Mouse (Mus musculus): ENCODE measurements around the gene Smug1. TPM values are rescaled to one million over a fixed set of nuclear protein-coding genes. Genes with fewer than 3 reads are reported as not detected.

Gene Smug1
- polyA plus RNA-seq, 1 experiment from 2014 or later = 19.5 TPM

GRCm38 (mm10) chr15:103180406-103180805 lies 13.5 kb upstream of the Smug1 start:
- Histone ChIP-seq H3K27me3 (ENCODE audit: control insufficient read depth, insufficient read depth, low read length) (peaks cover 3% of the 10 kb centered on the region; the same call in 1 of the 2 replicates), H3K4me1 (ENCODE audit: control insufficient read depth, insufficient read depth, low read length) (peaks cover 49% of the 10 kb centered on the region)

GRCm38 (mm10) chr15:103178767-103179166 lies 11.9 kb upstream of the Smug1 start:
- H3K4me1 ChIP-seq (ENCODE audit: control insufficient read depth, insufficient read depth, low read length) = peaks cover 48% of the 10 kb centered on the region
- H3K27ac ChIP-seq (ENCODE audit: low read depth, low read length) = no peak overlapping the region

More at GRCm38 (mm10) chr15:103180406-103180805, 13.5 kb upstream of the Smug1 start:
- Histone ChIP-seq H3K27ac (ENCODE audit: low read depth, low read length) (no peak overlapping the region), H3K9ac (ENCODE audit: low read depth, low read length) (no peak overlapping the region), H3K4me2 (replicated peaks; ENCODE audit: low read depth, low read length) (no peak overlapping the region), H3K4me3 (ENCODE audit: low read length) (no peak overlapping the region), H3K36me3 (ENCODE audit: control insufficient read depth, insufficient read depth, low read length) (no peaks in the 10 kb centered on the region), H3K9me3 (ENCODE audit: control insufficient read depth, low read length) (no peaks in the 10 kb centered on the region)
- no peak for ATAC-seq (ENCODE audit: low FRiP score, low TSS enrichment)

GRCm38 (mm10) chr15:103178137-103178536 lies 11.2 kb upstream of the Smug1 start:
- peaks cover 12% of the 10 kb centered on the region; the same call in 1 of the 2 replicates for H3K27me3 ChIP-seq (ENCODE audit: control insufficient read depth, insufficient read depth, low read length)
- H3K4me1 ChIP-seq (ENCODE audit: control insufficient read depth, insufficient read depth, low read length) = peaks cover 42% of the 10 kb centered on the region
- H3K36me3 ChIP-seq (ENCODE audit: control insufficient read depth, insufficient read depth, low read length) = no peaks in the 10 kb centered on the region
- H3K4me2 ChIP-seq (replicated peaks; ENCODE audit: low read depth, low read length) = peak overlapping the region; percentile 36; the same call in 1 of the 2 replicates
- WGBS = 8% methylated on average over 12 of the region's 12 CpGs
- H3K27ac ChIP-seq (ENCODE audit: low read depth, low read length) = peak overlapping the region; percentile 69; the same call in 1 of the 2 replicates
- no peaks in the 10 kb centered on the region for H3K9me3 ChIP-seq (ENCODE audit: control insufficient read depth, low read length)
- H3K9ac ChIP-seq (ENCODE audit: low read depth, low read length) = peak overlapping the region; percentile 31; the same call in 1 of the 2 replicates
- H3K4me3 ChIP-seq (ENCODE audit: low read length) = no peak overlapping the region
- ATAC-seq (ENCODE audit: low FRiP score, low TSS enrichment) = no peak

More at GRCm38 (mm10) chr15:103178767-103179166, 11.9 kb upstream of the Smug1 start:
- no peaks in the 10 kb centered on the region for H3K36me3 ChIP-seq (ENCODE audit: control insufficient read depth, insufficient read depth, low read length)
- no peak overlapping the region for H3K4me2 ChIP-seq (replicated peaks; ENCODE audit: low read depth, low read length)
- peaks cover 9% of the 10 kb centered on the region; the same call in 1 of the 2 replicates for H3K27me3 ChIP-seq (ENCODE audit: control insufficient read depth, insufficient read depth, low read length)
- H3K4me3 ChIP-seq (ENCODE audit: low read length) = no peak overlapping the region
- no peak for ATAC-seq (ENCODE audit: low FRiP score, low TSS enrichment)
- H3K9ac ChIP-seq (ENCODE audit: low read depth, low read length) = no peak overlapping the region
- H3K9me3 ChIP-seq (ENCODE audit: control insufficient read depth, low read length) = no peaks in the 10 kb centered on the region
- WGBS = 75% methylated on average over 1 of the region's 1 CpGs

GRCm38 (mm10) chr15:103177611-103178041 lies 10.7 kb upstream of the Smug1 start:
- Histone ChIP-seq H3K9ac (ENCODE audit: low read depth, low read length) (peak overlapping the region; percentile 31; the same call in 1 of the 2 replicates), H3K4me3 (ENCODE audit: low read length) (peak overlapping the region; percentile 7; the same call in 1 of the 2 replicates), H3K36me3 (ENCODE audit: control insufficient read depth, insufficient read depth, low read length) (no peaks in the 10 kb centered on the region), H3K27ac (ENCODE audit: low read depth, low read length) (peak overlapping the region; percentile 69), H3K9me3 (ENCODE audit: control insufficient read depth, low read length) (no peaks in the 10 kb centered on the region), H3K4me2 (replicated peaks; ENCODE audit: low read depth, low read length) (peak overlapping the region; percentile 36), H3K4me1 (ENCODE audit: control insufficient read depth, insufficient read depth, low read length) (peaks cover 38% of the 10 kb centered on the region), H3K27me3 (ENCODE audit: control insufficient read depth, insufficient read depth, low read length) (peaks cover 14% of the 10 kb centered on the region; the same call in 1 of the 2 replicates)
- 2% methylated on average over 12 of the region's 12 CpGs for WGBS
- peak; percentile 61 for ATAC-seq (ENCODE audit: low FRiP score, low TSS enrichment)

GRCm38 (mm10) chr15:103176874-103177421 lies 10.1 kb upstream of the Smug1 start:
- Histone ChIP-seq H3K4me2 (replicated peaks; ENCODE audit: low read depth, low read length) (peak overlapping the region; percentile 36), H3K9me3 (ENCODE audit: control insufficient read depth, low read length) (no peaks in the 10 kb centered on the region), H3K27ac (ENCODE audit: low read depth, low read length) (peak overlapping the region; percentile 69; the same call in 1 of the 2 replicates), H3K9ac (ENCODE audit: low read depth, low read length) (0 out of 2 replicates have a peak overlapping the region, but pooled peaks have one; percentile 31), H3K4me1 (ENCODE audit: control insufficient read depth, insufficient read depth, low read length) (peaks cover 39% of the 10 kb centered on the region), H3K27me3 (ENCODE audit: control insufficient read depth, insufficient read depth, low read length) (peaks cover 14% of the 10 kb centered on the region; the same call in 1 of the 2 replicates), H3K36me3 (ENCODE audit: control insufficient read depth, insufficient read depth, low read length) (no peaks in the 10 kb centered on the region), H3K4me3 (ENCODE audit: low read length) (no peak overlapping the region)
- ATAC-seq (ENCODE audit: low FRiP score, low TSS enrichment) = peak; percentile 53
- WGBS = 3% methylated on average over 18 of the region's 18 CpGs

GRCm38 (mm10) chr15:103173251-103173650 lies 6.4 kb upstream of the Smug1 start:
- WGBS = 60% methylated on average over 5 of the region's 5 CpGs
- Histone ChIP-seq H3K9ac (ENCODE audit: low read depth, low read length) (no peak overlapping the region), H3K4me3 (ENCODE audit: low read length) (no peak overlapping the region), H3K27ac (ENCODE audit: low read depth, low read length) (no peak overlapping the region), H3K4me1 (ENCODE audit: control insufficient read depth, insufficient read depth, low read length) (peaks cover 60% of the 10 kb centered on the region), H3K36me3 (ENCODE audit: control insufficient read depth, insufficient read depth, low read length) (no peaks in the 10 kb centered on the region), H3K9me3 (ENCODE audit: control insufficient read depth, low read length) (no peaks in the 10 kb centered on the region), H3K27me3 (ENCODE audit: control insufficient read depth, insufficient read depth, low read length) (peaks cover 24% of the 10 kb centered on the region), H3K4me2 (replicated peaks; ENCODE audit: low read depth, low read length) (no peak overlapping the region)
- ATAC-seq (ENCODE audit: low FRiP score, low TSS enrichment) = no peak

- Histone ChIP-seq H3K27me3 (ENCODE audit: control insufficient read depth, insufficient read depth, low read length) (peaks cover 21% of the 10 kb centered on the region), H3K9ac (ENCODE audit: low read depth, low read length) (no peak overlapping the region), H3K36me3 (ENCODE audit: control insufficient read depth, insufficient read depth, low read length) (no peaks in the 10 kb centered on the region), H3K4me3 (ENCODE audit: low read length) (no peak overlapping the region), H3K4me2 (replicated peaks; ENCODE audit: low read depth, low read length) (no peak overlapping the region), H3K9me3 (ENCODE audit: control insufficient read depth, low read length) (no peaks in the 10 kb centered on the region), H3K27ac (ENCODE audit: low read depth, low read length) (no peak overlapping the region), H3K4me1 (ENCODE audit: control insufficient read depth, insufficient read depth, low read length) (peaks cover 57% of the 10 kb centered on the region)
- ATAC-seq (ENCODE audit: low FRiP score, low TSS enrichment) = no peak
- 8% methylated on average over 10 of the region's 10 CpGs for WGBS
These were observed 5.6 kb upstream of the Smug1 start for GRCm38 (mm10) chr15:103172537-103172936.

GRCm38 (mm10) chr15:103171276-103171675 lies 4.4 kb upstream of the Smug1 start:
- no peak overlapping the region for H3K4me3 ChIP-seq (ENCODE audit: low read length)
- peak overlapping the region; percentile 42; the same call in 1 of the 2 replicates for H3K27ac ChIP-seq (ENCODE audit: low read depth, low read length)
- ATAC-seq (ENCODE audit: low FRiP score, low TSS enrichment) = peak; percentile 36
- peaks cover 45% of the 10 kb centered on the region for H3K4me1 ChIP-seq (ENCODE audit: control insufficient read depth, insufficient read depth, low read length)
- no peak overlapping the region for H3K4me2 ChIP-seq (replicated peaks; ENCODE audit: low read depth, low read length)
- 7% methylated on average over 8 of the region's 8 CpGs for WGBS
- H3K9ac ChIP-seq (ENCODE audit: low read depth, low read length) = no peak overlapping the region
- H3K27me3 ChIP-seq (ENCODE audit: control insufficient read depth, insufficient read depth, low read length) = peaks cover 21% of the 10 kb centered on the region
- no peaks in the 10 kb centered on the region for H3K36me3 ChIP-seq (ENCODE audit: control insufficient read depth, insufficient read depth, low read length)
- no peaks in the 10 kb centered on the region for H3K9me3 ChIP-seq (ENCODE audit: control insufficient read depth, low read length)

- H3K4me3 ChIP-seq (ENCODE audit: low read length) = peak overlapping the region; percentile 52
- WGBS = 12% methylated on average over 15 of the region's 16 CpGs
- H3K27ac ChIP-seq (ENCODE audit: low read depth, low read length) = peak overlapping the region; percentile 64
- H3K27me3 ChIP-seq (ENCODE audit: control insufficient read depth, insufficient read depth, low read length) = peaks cover 21% of the 10 kb centered on the region
- H3K9ac ChIP-seq (ENCODE audit: low read depth, low read length) = peak overlapping the region; percentile 63
- H3K36me3 ChIP-seq (ENCODE audit: control insufficient read depth, insufficient read depth, low read length) = no peaks in the 10 kb centered on the region
- H3K4me2 ChIP-seq (replicated peaks; ENCODE audit: low read depth, low read length) = peak overlapping the region; percentile 95
- H3K9me3 ChIP-seq (ENCODE audit: control insufficient read depth, low read length) = no peaks in the 10 kb centered on the region
- peaks cover 48% of the 10 kb centered on the region for H3K4me1 ChIP-seq (ENCODE audit: control insufficient read depth, insufficient read depth, low read length)
- no peak for ATAC-seq (ENCODE audit: low FRiP score, low TSS enrichment)
These were observed 3.4 kb upstream of the Smug1 start for GRCm38 (mm10) chr15:103170316-103170679.
